Mouse (Mus musculus) hindbrain, embryonic 11.5 days (tissue): ENCODE results near the gene Scn3b. TPM values are rescaled to one million over a fixed set of nuclear protein-coding genes. Genes with fewer than 3 reads are reported as not detected.

ENCODE experiments used
- ATAC-seq: fragments of 200-750 bp; cut with Nextera tagmentation; 2 replicates; pipeline ENCODE4 v1.8.0; 2017; ENCODE audit warnings: mild to moderate bottlenecking, moderate TSS enrichment, moderate library complexity; ENCODE audit not compliant: low FRiP score
- DNase-seq: peaks from one replicate; pipeline ENCODE4 v3.0.0-alpha.2; 2015; ENCODE audit warnings: low spot score
- H3K27ac ChIP-seq: fragments of 300-500 bp; sonication (generic); 2 replicates; pipeline ENCODE4 v1.5.1; 2014; ENCODE audit warnings: mild to moderate bottlenecking, low read depth, low read length
- H3K27me3 ChIP-seq: fragments of 300-500 bp; sonication (generic); 2 replicates; pipeline ENCODE4 v1.6.1; 2014; ENCODE audit warnings: mild to moderate bottlenecking, low read length, moderate library complexity, mixed read lengths; ENCODE audit not compliant: control insufficient read depth, insufficient read depth
- H3K36me3 ChIP-seq: fragments of 300-500 bp; sonication (generic); 2 replicates; pipeline ENCODE4 v1.6.1; 2014; ENCODE audit warnings: mild to moderate bottlenecking, low read length, moderate library complexity, mixed read lengths; ENCODE audit not compliant: control insufficient read depth, insufficient read depth
- H3K4me1 ChIP-seq: fragments of 300-500 bp; sonication (generic); replicated peaks from 2 replicates; pipeline ENCODE4 v1.6.1; 2014; ENCODE audit warnings: low read length, mixed read lengths; ENCODE audit not compliant: control insufficient read depth, insufficient read depth
- H3K4me2 ChIP-seq: fragments of 300-500 bp; sonication (generic); replicated peaks from 2 replicates; pipeline ENCODE4 v1.6.1; 2014; ENCODE audit warnings: mild to moderate bottlenecking, low read depth, low read length
- H3K4me3 ChIP-seq: fragments of 300-500 bp; sonication (generic); 2 replicates; pipeline ENCODE4 v1.5.1; 2014; ENCODE audit warnings: low read depth, low read length
- H3K9ac ChIP-seq: fragments of 300-500 bp; sonication (generic); 2 replicates; pipeline ENCODE4 v1.6.1; 2014; ENCODE audit warnings: low read depth, low read length
- H3K9me3 ChIP-seq: fragments of 300-500 bp; sonication (generic); 2 replicates; pipeline ENCODE4 v1.6.1; 2016; ENCODE audit warnings: low read length; ENCODE audit not compliant: control insufficient read depth
- WGBS: fragments of 180-500 bp; shearing (Covaris S2); extraction: QIAGEN DNeasy Blood & Tissue Kit; methylation state at CpG from one replicate; pipeline ENCODE4 v1.1.7; 2014; 5-methylcytosine and 5-hydroxymethylcytosine counted together
- polyA plus RNA-seq: library from polyadenylated mRNA; unstranded; fragments of >200 nt; fragmentation: Nextera tagmentation; extraction: Ambion mirVana; gene quantifications from 2 replicates; pipeline ENCODE4 v1.2.1, GENCODE M21; 2014

Gene Scn3b
- polyA plus RNA-seq, 1 experiment from 2014 or later: 22.5 TPM

DNA sequence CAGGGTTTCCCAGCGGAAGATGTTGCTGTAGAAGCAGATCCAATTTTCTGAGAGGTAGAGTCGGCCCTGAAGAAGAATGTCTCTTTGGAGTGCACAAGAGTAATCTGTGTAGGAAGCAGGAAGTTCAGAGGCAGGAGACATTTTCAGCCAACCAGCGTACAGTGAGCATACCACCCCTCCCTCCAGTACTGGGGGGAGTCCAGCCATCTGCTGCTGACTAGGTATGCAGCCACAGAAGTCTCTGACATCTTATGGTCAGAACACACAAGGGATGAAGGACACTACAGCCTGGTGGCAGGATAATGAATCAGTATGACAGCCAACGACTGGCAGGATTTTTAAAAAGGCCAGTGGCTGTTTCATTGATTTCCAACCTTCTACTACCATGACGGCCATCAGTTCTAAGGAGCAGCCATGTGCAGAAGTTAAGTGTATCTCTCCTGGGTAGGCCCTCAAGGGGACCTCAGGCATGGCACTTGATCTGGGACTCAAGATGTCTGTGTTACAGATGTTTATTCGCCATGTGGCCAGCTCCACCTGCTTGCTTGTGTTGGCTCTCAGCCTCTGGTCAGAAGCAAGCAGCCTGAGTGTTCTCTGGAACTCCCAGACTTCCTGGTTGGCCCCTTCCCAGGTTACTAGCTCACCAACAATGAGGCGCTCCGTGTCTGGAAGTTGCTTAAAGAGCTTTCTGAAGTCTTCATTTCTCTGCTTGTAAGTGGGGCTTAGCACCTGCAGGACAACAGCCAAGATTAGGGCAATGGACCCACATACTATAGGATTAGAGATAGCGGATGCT lies 48.0 kb downstream of the Scn3b start:
- DNase-seq (no peak), ATAC-seq (no peak)
- Histone ChIP-seq H3K4me1 (no peaks in the 10 kb centered on the region), H3K27me3 (no peaks in the 10 kb centered on the region), H3K9ac (no peak overlapping the region), H3K4me3 (no peak overlapping the region), H3K9me3 (no peaks in the 10 kb centered on the region), H3K36me3 (no peaks in the 10 kb centered on the region), H3K27ac (no peak overlapping the region), H3K4me2 (no peak overlapping the region)
- WGBS: 95% methylated on average over 9 of the region's 9 CpGs

- WGBS: 93% methylated on average over 4 of the region's 4 CpGs
- Histone ChIP-seq H3K9ac (no peak overlapping the region), H3K36me3 (no peaks in the 10 kb centered on the region), H3K27me3 (no peaks in the 10 kb centered on the region), H3K4me2 (no peak overlapping the region), H3K4me3 (no peak overlapping the region), H3K4me1 (no peaks in the 10 kb centered on the region), H3K27ac (no peak overlapping the region), H3K9me3 (no peaks in the 10 kb centered on the region)
- ATAC-seq (no peak), DNase-seq (no peak)
Observed at GRCm38 (mm10) chr9:40317735-40318134, 48.7 kb downstream of the Scn3b start.

- WGBS: 85% methylated on average over 5 of the region's 5 CpGs
- no peak for DNase-seq
- Histone ChIP-seq H3K27ac (no peak overlapping the region), H3K4me1 (no peaks in the 10 kb centered on the region), H3K9me3 (no peaks in the 10 kb centered on the region), H3K36me3 (no peaks in the 10 kb centered on the region), H3K9ac (no peak overlapping the region), H3K4me3 (no peak overlapping the region), H3K4me2 (no peak overlapping the region), H3K27me3 (no peaks in the 10 kb centered on the region)
- no peak for ATAC-seq
Observed at GRCm38 (mm10) chr9:40318771-40319170, 49.8 kb downstream of the Scn3b start.

GRCm38 (mm10) chr9:40320405-40320804 lies 51.4 kb downstream of the Scn3b start:
- 92% methylated on average over 8 of the region's 8 CpGs for WGBS
- ATAC-seq: no peak
- H3K27ac ChIP-seq: 0 out of 2 replicates have a peak overlapping the region, but pooled peaks have one; percentile 17

GRCm38 (mm10) chr9:40320879-40321667 lies 52.1 kb downstream of the Scn3b start:
- Histone ChIP-seq H3K9ac (no peak overlapping the region), H3K27me3 (no peaks in the 10 kb centered on the region), H3K4me3 (no peak overlapping the region), H3K9me3 (no peaks in the 10 kb centered on the region), H3K36me3 (no peaks in the 10 kb centered on the region), H3K27ac (peak overlapping the region; percentile 17; the same call in 1 of the 2 replicates), H3K4me2 (no peak overlapping the region), H3K4me1 (no peaks in the 10 kb centered on the region)
- DNase-seq: peak; percentile 38
- peak; percentile 83 for ATAC-seq
- 58% methylated on average over 12 of the region's 12 CpGs for WGBS

More at GRCm38 (mm10) chr9:40320405-40320804, 51.4 kb downstream of the Scn3b start:
- Histone ChIP-seq H3K9ac (no peak overlapping the region), H3K4me3 (no peak overlapping the region), H3K4me2 (no peak overlapping the region), H3K4me1 (no peaks in the 10 kb centered on the region), H3K36me3 (no peaks in the 10 kb centered on the region), H3K9me3 (no peaks in the 10 kb centered on the region), H3K27me3 (no peaks in the 10 kb centered on the region)
- no peak for DNase-seq

GRCm38 (mm10) chr9:40321668-40322003 lies 52.6 kb downstream of the Scn3b start:
- H3K4me2 ChIP-seq: no peak overlapping the region
- H3K9me3 ChIP-seq: no peaks in the 10 kb centered on the region
- no peaks in the 10 kb centered on the region for H3K4me1 ChIP-seq
- 74% methylated on average over 3 of the region's 3 CpGs for WGBS
- no peaks in the 10 kb centered on the region for H3K27me3 ChIP-seq
- no peak overlapping the region for H3K4me3 ChIP-seq
- H3K27ac ChIP-seq: no peak overlapping the region
- no peak overlapping the region for H3K9ac ChIP-seq
- DNase-seq (no peak), ATAC-seq (no peak)
- H3K36me3 ChIP-seq: no peaks in the 10 kb centered on the region

DNA sequence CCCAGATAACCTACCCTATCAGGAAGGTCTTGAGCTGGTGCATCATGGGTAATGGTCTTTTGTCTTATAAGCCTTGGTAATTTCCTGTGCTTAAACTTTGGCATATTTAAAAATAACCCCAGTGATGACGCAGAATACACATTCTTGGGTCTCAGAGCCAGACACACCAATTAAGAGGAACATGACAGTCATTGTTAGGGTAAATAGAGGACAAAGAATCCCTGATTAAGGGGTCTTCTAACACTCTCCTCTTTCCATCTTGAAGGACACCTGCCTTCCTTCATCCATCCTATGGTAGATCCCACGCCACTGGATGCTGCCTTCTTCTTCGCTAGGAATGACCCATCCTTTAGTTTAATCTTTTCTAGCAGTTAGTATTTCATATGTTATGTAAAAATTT lies 53.4 kb downstream of the Scn3b start:
- 95% methylated on average over 3 of the region's 3 CpGs for WGBS
- Histone ChIP-seq H3K4me3 (no peak overlapping the region), H3K27ac (no peak overlapping the region), H3K9ac (no peak overlapping the region), H3K27me3 (no peaks in the 10 kb centered on the region), H3K4me1 (no peaks in the 10 kb centered on the region), H3K9me3 (no peaks in the 10 kb centered on the region), H3K36me3 (no peaks in the 10 kb centered on the region), H3K4me2 (no peak overlapping the region)
- no peak for ATAC-seq
- DNase-seq: no peak

GRCm38 (mm10) chr9:40323171-40323570 lies 54.2 kb downstream of the Scn3b start:
- Histone ChIP-seq H3K9ac (no peak overlapping the region), H3K36me3 (no peaks in the 10 kb centered on the region), H3K9me3 (no peaks in the 10 kb centered on the region), H3K27ac (no peak overlapping the region), H3K4me3 (no peak overlapping the region), H3K4me1 (no peaks in the 10 kb centered on the region), H3K4me2 (no peak overlapping the region), H3K27me3 (no peaks in the 10 kb centered on the region)
- no peak for ATAC-seq
- DNase-seq: no peak
- 72% methylated on average over 5 of the region's 5 CpGs for WGBS

DNA sequence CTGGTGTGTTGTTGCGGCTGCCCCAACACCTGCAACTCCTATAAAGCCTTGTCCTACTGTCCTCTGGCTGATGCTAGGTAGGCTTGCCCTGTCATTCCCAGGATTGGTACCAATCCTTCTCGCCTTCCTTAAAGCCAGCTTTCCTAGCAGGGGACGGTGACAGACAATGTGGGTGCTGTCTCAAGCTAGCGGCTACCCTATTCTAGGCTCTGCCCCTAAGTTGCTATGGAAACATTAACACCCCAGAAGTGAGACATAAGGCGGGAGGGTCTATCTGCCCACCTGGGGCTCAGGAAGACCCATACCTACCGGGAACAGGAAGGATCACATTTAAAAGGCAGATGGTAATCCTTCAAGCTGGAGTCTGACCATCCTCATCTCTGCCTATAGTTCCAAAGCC lies 54.8 kb downstream of the Scn3b start:
- H3K4me2 ChIP-seq: no peak overlapping the region
- H3K4me1 ChIP-seq: no peaks in the 10 kb centered on the region
- no peak for ATAC-seq
- no peak for DNase-seq
- H3K9me3 ChIP-seq: no peaks in the 10 kb centered on the region
- H3K27me3 ChIP-seq: no peaks in the 10 kb centered on the region
- no peak overlapping the region for H3K27ac ChIP-seq
- no peak overlapping the region for H3K9ac ChIP-seq
- 85% methylated on average over 6 of the region's 6 CpGs for WGBS
- no peaks in the 10 kb centered on the region for H3K36me3 ChIP-seq
- no peak overlapping the region for H3K4me3 ChIP-seq
